Mouse (Mus musculus) midbrain, postnatal 0 days (tissue): ENCODE data around the gene Plxdc2. TPM values are rescaled to one million over a fixed set of nuclear protein-coding genes. Genes with fewer than 3 reads are reported as not detected.

Experiments
- ATAC-seq: fragments of 200-750 bp; cut with Nextera tagmentation; 2 replicates; pipeline ENCODE4 v1.8.0; 2017; ENCODE audit warnings: moderate number of reproducible peaks, mild to moderate bottlenecking, moderate TSS enrichment, moderate library complexity; ENCODE audit not compliant: low FRiP score
- DNase-seq: peaks from one replicate; pipeline ENCODE4 v3.0.0-alpha.2; 2015; ENCODE audit warnings: low spot score
- H3K27ac ChIP-seq: fragments of 300-500 bp; sonication (generic); 2 replicates; pipeline ENCODE4 v1.5.1; 2014; ENCODE audit warnings: low read depth, mild to moderate bottlenecking, low read length, mixed read lengths
- H3K27me3 ChIP-seq: fragments of 300-500 bp; sonication (generic); 2 replicates; pipeline ENCODE4 v1.6.1; 2014; ENCODE audit warnings: low read length, control low read depth, mixed read lengths; ENCODE audit not compliant: insufficient read depth
- H3K36me3 ChIP-seq: fragments of 300-500 bp; sonication (generic); 2 replicates; pipeline ENCODE4 v1.6.1; 2014; ENCODE audit warnings: low read length, control low read depth, mixed read lengths; ENCODE audit not compliant: insufficient read depth
- H3K4me1 ChIP-seq: fragments of 300-500 bp; sonication (generic); 2 replicates; pipeline ENCODE4 v1.6.1; 2014; ENCODE audit warnings: mild to moderate bottlenecking, control low read depth, antibody characterized with exemption, low read length, mixed read lengths; ENCODE audit not compliant: insufficient read depth
- H3K4me2 ChIP-seq: fragments of 300-500 bp; sonication (generic); 2 replicates; pipeline ENCODE4 v1.6.1; 2014; ENCODE audit warnings: low read depth, mild to moderate bottlenecking, low read length, mixed read lengths; ENCODE audit not compliant: poor library complexity, severe bottlenecking
- H3K4me3 ChIP-seq: fragments of 300-500 bp; sonication (generic); 2 replicates; pipeline ENCODE4 v1.5.1; 2014; ENCODE audit warnings: low read depth, mild to moderate bottlenecking, low read length, moderate library complexity
- H3K9ac ChIP-seq: fragments of 300-500 bp; sonication (generic); replicated peaks from 2 replicates; pipeline ENCODE4 v1.6.1; 2014; ENCODE audit warnings: mild to moderate bottlenecking, low read length, moderate library complexity, mixed read lengths; ENCODE audit not compliant: poor library complexity, severe bottlenecking
- H3K9me3 ChIP-seq: fragments of 300-500 bp; sonication (generic); 2 replicates; pipeline ENCODE4 v1.6.1; 2016; ENCODE audit warnings: low read length, control low read depth
- CTCF ChIP-seq: IDR thresholded peaks from 2 replicates; pipeline ENCODE4 v1.5.1; 2016; ENCODE audit warnings: antibody characterized with exemption, mild to moderate bottlenecking
- WGBS: fragments of 180-500 bp; shearing (Covaris S2); extraction: QIAGEN DNeasy Blood & Tissue Kit; methylation state at CpG from one replicate; pipeline ENCODE4 v1.1.7; 2014; 5-methylcytosine and 5-hydroxymethylcytosine counted together
- polyA plus RNA-seq: library from polyadenylated mRNA; unstranded; fragments of >200 nt; fragmentation: Nextera tagmentation; extraction: Ambion mirVana; gene quantifications from 2 replicates; pipeline ENCODE4 v1.2.1, GENCODE M21; 2015
- total RNA-seq: library from RNA; depleted of rRNA; stranded (reverse); fragments of >200 nt; gene quantifications from 2 replicates; pipeline ENCODE4 v1.2.3, GENCODE M21; 2014

Plxdc2 gene
- total and polyA plus RNA-seq, 2 experiments from 2014 or later, result 29.0 TPM

- Histone ChIP-seq H3K36me3 (no peaks in the 10 kb centered on the region), H3K4me1 (no peaks in the 10 kb centered on the region), H3K4me2 (no peak overlapping the region), H3K9me3 (no peaks in the 10 kb centered on the region), H3K27ac (no peak overlapping the region), H3K27me3 (no peaks in the 10 kb centered on the region), H3K4me3 (no peak overlapping the region), H3K9ac (no peak overlapping the region)
- 79% methylated on average over 4 of the region's 4 CpGs for WGBS
- ATAC-seq, result no peak
- no peak for DNase-seq
- TF ChIP-seq CTCF, result no peak
Observed at GRCm38 (mm10) chr2:16447936-16448335, 91.8 kb downstream of the Plxdc2 start.

DNA sequence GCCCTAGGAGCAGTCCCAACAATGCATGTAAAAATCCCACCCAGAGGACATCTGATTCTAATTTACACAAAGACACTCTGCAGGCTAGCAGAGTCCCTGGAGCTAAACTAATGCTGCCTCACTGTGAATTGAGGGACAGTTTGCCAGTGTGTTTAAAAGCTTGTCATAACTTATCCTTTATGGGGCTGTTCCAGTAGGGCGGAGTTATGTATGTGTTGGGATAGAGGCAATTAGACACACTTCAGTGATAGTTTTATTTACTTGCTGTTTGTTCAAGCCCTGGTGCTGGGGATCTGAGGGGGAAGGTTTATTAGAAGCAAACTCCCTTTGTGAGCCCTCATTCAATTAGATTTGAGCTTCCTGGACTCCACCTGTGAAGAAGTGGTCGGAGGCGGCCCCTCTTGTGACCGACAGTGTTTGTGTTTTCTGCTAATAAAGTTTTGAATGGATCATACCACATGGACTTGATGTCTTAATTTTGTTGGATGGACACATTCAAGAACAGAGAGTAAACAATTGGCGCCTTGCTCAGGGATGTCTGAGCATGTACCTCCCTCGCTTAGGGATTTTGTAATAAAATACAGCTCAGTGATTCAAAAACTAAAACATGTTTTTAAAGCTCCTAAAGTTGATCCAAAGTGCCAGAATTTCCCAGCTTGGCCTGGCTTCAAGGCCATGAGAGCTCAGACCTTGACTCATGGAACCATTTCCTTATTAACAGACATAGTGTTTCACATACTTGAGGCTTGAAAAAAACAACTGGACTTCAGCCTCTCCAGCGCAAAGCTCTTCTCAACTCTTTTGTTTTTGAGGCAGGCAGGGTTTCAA is 94.9 kb downstream of the Plxdc2 start:
- Histone ChIP-seq H3K27ac (no peak overlapping the region), H3K4me3 (no peak overlapping the region), H3K36me3 (no peaks in the 10 kb centered on the region), H3K9ac (no peak overlapping the region), H3K4me2 (no peak overlapping the region), H3K27me3 (no peaks in the 10 kb centered on the region), H3K9me3 (no peaks in the 10 kb centered on the region), H3K4me1 (no peaks in the 10 kb centered on the region)
- ATAC-seq (no peak), DNase-seq (peak; percentile 40)
- TF ChIP-seq CTCF, result no peak
- 40% methylated on average over 7 of the region's 7 CpGs for WGBS

DNA sequence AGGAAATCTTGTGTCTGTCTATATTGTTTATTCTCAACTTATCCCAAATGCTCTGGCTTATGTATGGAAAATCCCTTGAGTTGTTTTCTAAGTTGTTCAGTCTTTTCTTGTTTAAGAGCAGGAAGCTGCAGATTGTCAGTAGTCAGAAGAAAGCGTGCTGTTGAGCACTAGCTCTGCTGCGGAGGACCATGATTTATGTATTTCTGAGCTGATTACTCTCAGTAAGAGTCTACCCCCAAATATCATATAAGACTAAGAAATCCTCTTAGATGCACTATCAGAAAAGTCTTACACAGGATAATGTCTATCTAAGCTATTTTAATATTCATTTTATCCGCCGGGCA is 95.5 kb downstream of the Plxdc2 start:
- DNase-seq, result no peak
- TF ChIP-seq CTCF, result no peak
- Histone ChIP-seq H3K9ac (no peak overlapping the region), H3K27me3 (no peaks in the 10 kb centered on the region), H3K4me2 (no peak overlapping the region), H3K36me3 (no peaks in the 10 kb centered on the region), H3K4me1 (0 out of 2 replicates have a peak, but pooled peaks cover 4% of the 10 kb centered on the region), H3K9me3 (no peaks in the 10 kb centered on the region), H3K27ac (no peak overlapping the region), H3K4me3 (no peak overlapping the region)
- ATAC-seq, result no peak
- 86% methylated on average over 4 of the region's 4 CpGs for WGBS

DNA sequence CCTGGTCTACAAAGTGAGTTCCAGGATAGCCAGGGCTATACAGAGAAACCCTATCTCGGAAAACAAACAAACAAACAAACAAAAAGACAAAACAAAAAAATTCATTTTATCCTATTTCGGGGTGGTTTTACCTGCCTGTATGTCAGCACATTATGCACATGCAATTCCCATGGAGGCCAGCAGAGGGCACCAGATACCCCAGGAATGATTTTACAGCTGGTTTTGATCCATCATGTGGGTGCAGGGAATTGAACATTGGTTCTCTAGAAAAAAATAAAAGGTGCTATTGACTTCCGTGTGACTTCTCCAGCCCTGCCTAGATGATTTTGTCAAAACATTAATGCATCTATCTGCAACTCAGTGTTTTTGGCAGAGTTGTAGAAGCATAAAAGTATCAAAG is 96.0 kb downstream of the Plxdc2 start:
- H3K36me3 ChIP-seq, result no peaks in the 10 kb centered on the region
- peak; percentile 54 for TF ChIP-seq CTCF
- H3K27me3 ChIP-seq, result no peaks in the 10 kb centered on the region
- 0 out of 2 replicates have a peak, but pooled peaks cover 4% of the 10 kb centered on the region for H3K4me1 ChIP-seq
- DNase-seq, result no peak
- 99% methylated on average over 3 of the region's 3 CpGs for WGBS
- no peak for ATAC-seq
- no peak overlapping the region for H3K4me3 ChIP-seq
- H3K9me3 ChIP-seq, result no peaks in the 10 kb centered on the region
- H3K9ac ChIP-seq, result no peak overlapping the region
- H3K4me2 ChIP-seq, result no peak overlapping the region
- no peak overlapping the region for H3K27ac ChIP-seq

- no peaks in the 10 kb centered on the region for H3K36me3 ChIP-seq
- TF ChIP-seq CTCF, result no peak
- no peak for ATAC-seq
- DNase-seq, result no peak
- H3K4me1 ChIP-seq, result 0 out of 2 replicates have a peak, but pooled peaks cover 4% of the 10 kb centered on the region
- H3K4me3 ChIP-seq, result no peak overlapping the region
- no peak overlapping the region for H3K9ac ChIP-seq
- no peak overlapping the region for H3K27ac ChIP-seq
- H3K27me3 ChIP-seq, result no peaks in the 10 kb centered on the region
- 46% methylated on average over 1 of the region's 1 CpGs for whole genome bisulfite sequencing
- no peak overlapping the region for H3K4me2 ChIP-seq
- no peaks in the 10 kb centered on the region for H3K9me3 ChIP-seq
Observed at GRCm38 (mm10) chr2:16456264-16456780, 100.2 kb downstream of the Plxdc2 start.

DNA sequence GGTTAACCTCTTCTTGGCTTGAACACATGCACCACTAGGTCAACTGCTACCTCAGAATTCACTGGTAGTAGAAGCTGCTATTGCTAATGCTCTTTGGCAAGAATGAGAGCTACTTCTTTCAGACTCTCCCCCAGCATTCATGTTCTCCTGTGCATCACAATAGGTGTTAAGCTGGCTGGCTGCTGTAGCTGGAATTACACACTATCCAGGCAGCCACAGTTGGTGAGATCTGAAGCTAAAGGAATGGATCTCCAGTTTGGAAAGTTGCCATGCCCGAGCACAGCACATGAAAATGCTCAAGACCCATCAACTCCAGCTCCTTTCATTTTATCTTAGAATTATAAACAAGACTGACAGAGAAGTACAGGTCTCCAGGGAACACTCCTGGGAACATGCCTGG is 103.4 kb downstream of the Plxdc2 start:
- Histone ChIP-seq H3K36me3 (no peaks in the 10 kb centered on the region), H3K4me2 (no peak overlapping the region), H3K27ac (no peak overlapping the region), H3K4me3 (no peak overlapping the region), H3K9me3 (no peaks in the 10 kb centered on the region), H3K9ac (no peak overlapping the region), H3K4me1 (0 out of 2 replicates have a peak, but pooled peaks cover 4% of the 10 kb centered on the region), H3K27me3 (no peaks in the 10 kb centered on the region)
- 38% methylated on average over 1 of the region's 1 CpGs for WGBS
- TF ChIP-seq CTCF, result no peak
- ATAC-seq (no peak), DNase-seq (peak; percentile 12)
